ENCODE assay signal across 20 mouse cellular contexts in genomic region chr7:96024048-96024447, GRCm38 (mm10).
DNase-seq lines count a peak whose midpoint lies in the region; ATAC-seq and TF ChIP-seq lines count a peak whose summit lies in the region.
"Had no signal": no experiment of that assay in that cellular context is flagged by ENCODE, and none has a peak within 500 bp of the region (broad histone marks: within the 10 kb centered on the region; RNA-seq: fewer than 3 reads in every experiment).

No protein-coding gene starts in this region.

- no peak overlapping the region for H3K4me2 ChIP-seq in hindbrain, postnatal 0 days (ENCODE audit: low read depth, low read length)
- no peak overlapping the region for H3K4me2 ChIP-seq in hindbrain, embryonic 12.5 days (replicated peaks)
- H3K4me2 ChIP-seq: embryonic facial prominence, embryonic 15.5 days; heart, embryonic 13.5 days had no signal

- no peaks in the 10 kb centered on the region for H3K4me1 ChIP-seq in hindbrain, postnatal 0 days (ENCODE audit: insufficient read depth, low read length)
- H3K4me1 ChIP-seq in hindbrain, embryonic 12.5 days: no peaks in the 10 kb centered on the region
- peaks cover 8% of the 10 kb centered on the region for H3K4me1 ChIP-seq in E14TG2a.4 (replicated peaks; ENCODE audit: low read depth, low read length)
- H3K4me1 ChIP-seq: embryonic facial prominence, embryonic 15.5 days; forebrain, embryonic 10.5 days; heart, embryonic 13.5 days had no signal

- no peaks in the 10 kb centered on the region for H3K36me3 ChIP-seq in hindbrain, postnatal 0 days (ENCODE audit: insufficient read depth, low read length)
- H3K36me3 ChIP-seq in hindbrain, embryonic 12.5 days: no peaks in the 10 kb centered on the region
- H3K36me3 ChIP-seq in E14TG2a.4 (ENCODE audit: insufficient read depth, low read length): no peaks in the 10 kb centered on the region
- H3K36me3 ChIP-seq: embryonic facial prominence, embryonic 15.5 days; forebrain, embryonic 10.5 days; heart, embryonic 13.5 days had no signal

- no peak overlapping the region for H3K9ac ChIP-seq in hindbrain, postnatal 0 days (replicated peaks; ENCODE audit: low read length)
- H3K9ac ChIP-seq in hindbrain, embryonic 12.5 days: no peak overlapping the region
- H3K9ac ChIP-seq: embryonic facial prominence, embryonic 15.5 days; heart, embryonic 13.5 days had no signal

- ATAC-seq in hindbrain, postnatal 0 days: no peak
- ATAC-seq in hindbrain, embryonic 12.5 days (ENCODE audit: low FRiP score): no peak
- ATAC-seq: forebrain, embryonic 16.5 days; hindbrain, embryonic 16.5 days had no signal

- no peak for DNase-seq in hindbrain, postnatal 0 days (ENCODE audit: low spot score)
- DNase-seq in ES-CJ7 (ENCODE audit: low read depth, low spot score) (peak; percentile 21), ZHBTc4 (ENCODE audit: low read depth, low spot score) (peak; percentile 13)
- no peak for DNase-seq in urinary bladder, adult 2 months (ENCODE audit: low spot score)
- DNase-seq: adrenal gland, postnatal 10 days; cerebellum, adult 11 months; cerebellum, adult 8-10 months; cerebellum, postnatal 14 days; embryo, embryonic 11 days; gastrocnemius, postnatal 14 days; heart, postnatal 36 days had no signal

- H3K9me3 ChIP-seq in hindbrain, postnatal 0 days (ENCODE audit: low read length): no peaks in the 10 kb centered on the region
- H3K9me3 ChIP-seq in hindbrain, embryonic 12.5 days (replicated peaks): no peaks in the 10 kb centered on the region
- peaks cover 8% of the 10 kb centered on the region; the same call in 1 of the 2 replicates for H3K9me3 ChIP-seq in E14TG2a.4 (ENCODE audit: low read length)
- H3K9me3 ChIP-seq: embryonic facial prominence, embryonic 15.5 days had no signal

- 94% methylated on average over 3 of the region's 3 CpGs for WGBS in hindbrain, postnatal 0 days
- 95% methylated on average over 3 of the region's 3 CpGs for WGBS in hindbrain, embryonic 12.5 days

- no peaks in the 10 kb centered on the region for H3K27me3 ChIP-seq in hindbrain, postnatal 0 days (ENCODE audit: insufficient read depth, low read length)
- no peaks in the 10 kb centered on the region for H3K27me3 ChIP-seq in hindbrain, embryonic 12.5 days
- H3K27me3 ChIP-seq in E14TG2a.4 (ENCODE audit: insufficient read depth, low read length): no peaks in the 10 kb centered on the region
- H3K27me3 ChIP-seq: CH12.LX; embryonic facial prominence, embryonic 15.5 days; heart, embryonic 13.5 days had no signal

- H3K4me3 ChIP-seq in hindbrain, postnatal 0 days (ENCODE audit: low read length): no peak overlapping the region
- no peak overlapping the region for H3K4me3 ChIP-seq in hindbrain, embryonic 12.5 days
- H3K4me3 ChIP-seq in E14TG2a.4 (replicated peaks; ENCODE audit: low read length): no peak overlapping the region
- H3K4me3 ChIP-seq: embryonic facial prominence, embryonic 15.5 days; erythroblast, embryonic 14.5 days; forebrain, embryonic 10.5 days; heart, embryonic 13.5 days had no signal

- 0 out of 2 replicates have a peak, but pooled peaks have one; percentile 4 for TF ChIP-seq CTCF in hindbrain, postnatal 0 days (IDR thresholded peaks at IDR 0.05; ENCODE audit: low read depth)
- TF ChIP-seq CTCF in E14TG2a.4 (conservative IDR thresholded peaks at IDR 0.05; ENCODE audit: low read length): peak; percentile 43

- H3K27ac ChIP-seq in hindbrain, postnatal 0 days: no peak overlapping the region
- H3K27ac ChIP-seq in hindbrain, embryonic 12.5 days: no peak overlapping the region
- H3K27ac ChIP-seq: embryonic facial prominence, embryonic 15.5 days; forebrain, embryonic 10.5 days; heart, embryonic 13.5 days had no signal

Comparison
In these comparisons a context has a peak if more than half of its experiments do, and no peak if none do; other contexts are left out.
1. DNase-seq: peak in ES-CJ7 (single experiment) and ZHBTc4 (single experiment); none in hindbrain, postnatal 0 days (single experiment) and urinary bladder, adult 2 months (single experiment).